Mouse (Mus musculus) MEL (cell line): ENCODE results near the gene Coasy. TPM values are rescaled to one million over a fixed set of nuclear protein-coding genes. Genes with fewer than 3 reads are reported as not detected.

ENCODE experiments used
- DNase-seq: peaks from one replicate; pipeline ENCODE4 v3.0.0; 2011; ENCODE audit warnings: low read depth, low spot score
- H3K27ac ChIP-seq: 2 replicates; pipeline ENCODE4 v1.5.1; 2012; ENCODE audit warnings: low read depth, mild to moderate bottlenecking, control low read depth, low read length, moderate library complexity; ENCODE audit not compliant: control insufficient read depth
- H3K27me3 ChIP-seq, 2 experiments: fragments of 150-350 bp in 1 of 2; sonication (generic) in 1 of 2; 2 replicates each; pipeline ENCODE4 v1.6.1; 2012; ENCODE audit warnings: low read length in 2 of 2, mild to moderate bottlenecking in 2 of 2, improper control_type of control experiment in 1 of 2, moderate library complexity in 1 of 2; ENCODE audit not compliant: insufficient read depth in 2 of 2, control insufficient read depth in 1 of 2
- H3K36me3 ChIP-seq, 2 experiments: 2 replicates each; pipeline ENCODE4 v1.6.1; 2012 to 2014; ENCODE audit warnings: low read length in 2 of 2, improper control_type of control experiment in 1 of 2, inconsistent platforms in 1 of 2, mild to moderate bottlenecking in 1 of 2; ENCODE audit not compliant: insufficient read depth in 2 of 2, control insufficient read depth in 1 of 2
- H3K4me1 ChIP-seq, 2 experiments: fragments of 150-350 bp in 1 of 2; sonication (generic) in 1 of 2; 2 replicates each; pipeline ENCODE4 v1.6.1; 2012; ENCODE audit warnings: low read length in 2 of 2, improper control_type of control experiment in 1 of 2, mild to moderate bottlenecking in 1 of 2; ENCODE audit not compliant: insufficient read depth in 2 of 2, control insufficient read depth in 1 of 2
- H3K4me3 ChIP-seq, 2 experiments: fragments of 150-350 bp in 1 of 2; sonication (generic) in 1 of 2; 2 replicates each; pipeline ENCODE4 v1.5.1; 2012; ENCODE audit warnings: low read depth in 2 of 2, low read length in 2 of 2, mild to moderate bottlenecking in 2 of 2, moderate library complexity in 2 of 2, control low read depth in 1 of 2, improper control_type of control experiment in 1 of 2; ENCODE audit not compliant: control insufficient read depth in 1 of 2, insufficient read depth in 1 of 2
- H3K79me2 ChIP-seq: 2 replicates; pipeline ENCODE4 v1.6.1; 2012; ENCODE audit warnings: mild to moderate bottlenecking, low read length, moderate library complexity; ENCODE audit not compliant: control insufficient read depth, poor library complexity, insufficient read depth
- H3K9ac ChIP-seq: 2 replicates; pipeline ENCODE4 v1.6.1; 2012; ENCODE audit warnings: low read depth, mild to moderate bottlenecking, control low read depth, low read length, moderate library complexity; ENCODE audit not compliant: control insufficient read depth, poor library complexity, severe bottlenecking
- H3K9me3 ChIP-seq: fragments of 150-350 bp; sonication (generic); replicated peaks from 2 replicates; pipeline ENCODE4 v1.6.1; 2012; ENCODE audit warnings: mild to moderate bottlenecking, low read length, improper control_type of control experiment, moderate library complexity; ENCODE audit not compliant: insufficient read depth
- CHD1 ChIP-seq: IDR thresholded peaks from 2 replicates; pipeline ENCODE4 v1.6.1; 2012; ENCODE audit warnings: low read depth, mild to moderate bottlenecking, inconsistent platforms, low read length, improper control_type of control experiment
- CHD2 ChIP-seq: IDR thresholded peaks from 2 replicates; pipeline ENCODE4 v1.6.1; 2011; ENCODE audit warnings: low read length, improper control_type of control experiment
- CTCF ChIP-seq, 3 experiments: IDR thresholded peaks in 2 of 3; conservative IDR thresholded peaks in 1 of 3; 2 replicates each; pipeline ENCODE4 v1.5.1; 2011 to 2012; ENCODE audit warnings: low read length in 3 of 3, low read depth in 2 of 3, mild to moderate bottlenecking in 2 of 3, improper control_type of control experiment in 1 of 3, inconsistent platforms in 1 of 3, mixed read lengths in 1 of 3, moderate library complexity in 1 of 3; ENCODE audit not compliant: control insufficient read depth in 1 of 3, insufficient read depth in 1 of 3, poor library complexity in 1 of 3, severe bottlenecking in 1 of 3
- E2F4 ChIP-seq: IDR thresholded peaks from 2 replicates; pipeline ENCODE4 v1.6.1; 2011; ENCODE audit warnings: low read depth, low read length, improper control_type of control experiment, borderline replicate concordance
- ELF1 ChIP-seq: IDR thresholded peaks from 2 replicates; pipeline ENCODE4 v1.6.1; 2014; ENCODE audit warnings: low read depth, mild to moderate bottlenecking, inconsistent platforms, low read length, improper control_type of control experiment, moderate library complexity
- GABPA ChIP-seq: IDR thresholded peaks from 2 replicates; pipeline ENCODE4 v1.6.1; 2012; ENCODE audit warnings: low read depth, mild to moderate bottlenecking, inconsistent platforms, low read length, improper control_type of control experiment, moderate library complexity
- GATA1 ChIP-seq: IDR thresholded peaks from 2 replicates; pipeline ENCODE4 v1.6.1; 2011; ENCODE audit warnings: low read depth, low read length, improper control_type of control experiment
- HCFC1 ChIP-seq: IDR thresholded peaks from 2 replicates; pipeline ENCODE4 v1.6.1; 2012; ENCODE audit warnings: low read depth, mild to moderate bottlenecking, inconsistent platforms, low read length, improper control_type of control experiment, moderate library complexity
- JUND ChIP-seq: IDR thresholded peaks from 2 replicates; pipeline ENCODE4 v1.6.1; 2011; ENCODE audit warnings: low read depth, mild to moderate bottlenecking, improper control_type of control experiment, low read length
- KAT2A ChIP-seq: conservative IDR thresholded peaks from 2 replicates; pipeline ENCODE4 v1.6.1; 2012; ENCODE audit warnings: low read depth, low read length, improper control_type of control experiment, inconsistent platforms
- MAX ChIP-seq: IDR thresholded peaks from 2 replicates; pipeline ENCODE4 v1.6.1; 2011; ENCODE audit warnings: low read length, improper control_type of control experiment
- MEF2A ChIP-seq: IDR thresholded peaks from 2 replicates; pipeline ENCODE4 v1.6.1; 2014; ENCODE audit warnings: low read depth, mild to moderate bottlenecking, inconsistent platforms, low read length, improper control_type of control experiment; ENCODE audit not compliant: poor library complexity, insufficient replicate concordance, severe bottlenecking; ENCODE audit errors: extremely low read depth
- MXI1 ChIP-seq: IDR thresholded peaks from 2 replicates; pipeline ENCODE4 v1.6.1; 2011; ENCODE audit warnings: mild to moderate bottlenecking, low read depth, low read length, improper control_type of control experiment
- MYB ChIP-seq: IDR thresholded peaks from 2 replicates; pipeline ENCODE4 v1.6.1; 2011; ENCODE audit warnings: mild to moderate bottlenecking, low read depth, low read length, improper control_type of control experiment
- MYC ChIP-seq: IDR thresholded peaks from 2 replicates; pipeline ENCODE4 v1.6.1; 2011; ENCODE audit warnings: low read depth, mild to moderate bottlenecking, low read length, improper control_type of control experiment, moderate library complexity
- NRF1 ChIP-seq: IDR thresholded peaks from 2 replicates; pipeline ENCODE4 v1.6.1; 2014; ENCODE audit warnings: low read depth, mild to moderate bottlenecking, inconsistent platforms, low read length, improper control_type of control experiment, moderate library complexity; ENCODE audit not compliant: poor library complexity, insufficient read depth, severe bottlenecking
- POLR2AphosphoS5 ChIP-seq: IDR thresholded peaks from 2 replicates; pipeline ENCODE4 v1.6.1; 2012; ENCODE audit warnings: low read depth, borderline replicate concordance, mild to moderate bottlenecking, inconsistent platforms, low read length, moderate library complexity, mixed read lengths
- RAD21 ChIP-seq: IDR thresholded peaks from 2 replicates; pipeline ENCODE4 v1.6.1; 2011; ENCODE audit warnings: mild to moderate bottlenecking, low read depth, low read length, improper control_type of control experiment
- SIN3A ChIP-seq: IDR thresholded peaks from 2 replicates; pipeline ENCODE4 v1.6.1; 2012; ENCODE audit warnings: low read length, improper control_type of control experiment, inconsistent platforms
- SMC3 ChIP-seq: IDR thresholded peaks from 2 replicates; pipeline ENCODE4 v1.6.1; 2011; ENCODE audit warnings: low read depth, low read length, improper control_type of control experiment
- TAL1 ChIP-seq: IDR thresholded peaks from 2 replicates; pipeline ENCODE4 v1.6.1; 2012; ENCODE audit warnings: mild to moderate bottlenecking, inconsistent platforms, low read length, moderate library complexity, mixed read lengths
- TBP ChIP-seq: IDR thresholded peaks from 2 replicates; pipeline ENCODE4 v1.8.0; 2011; ENCODE audit warnings: low read depth, low read length, improper control_type of control experiment
- TCF12 ChIP-seq: IDR thresholded peaks from 2 replicates; pipeline ENCODE4 v1.6.1; 2014; ENCODE audit warnings: low read depth, mild to moderate bottlenecking, inconsistent platforms, low read length, improper control_type of control experiment, moderate library complexity
- UBTF ChIP-seq: IDR thresholded peaks from 2 replicates; pipeline ENCODE4 v1.6.1; 2012; ENCODE audit warnings: low read depth, mild to moderate bottlenecking, inconsistent platforms, low read length, improper control_type of control experiment, moderate library complexity, borderline replicate concordance; ENCODE audit not compliant: insufficient read depth
- USF1 ChIP-seq: IDR thresholded peaks from 2 replicates; pipeline ENCODE4 v1.6.1; 2014; ENCODE audit warnings: low read depth, mild to moderate bottlenecking, inconsistent platforms, low read length, improper control_type of control experiment, moderate library complexity
- USF2 ChIP-seq, 2 experiments: IDR thresholded peaks; 2 replicates each; pipeline ENCODE4 v1.6.1; 2011 to 2012; ENCODE audit warnings: improper control_type of control experiment in 2 of 2, low read length in 2 of 2, borderline replicate concordance in 1 of 2, inconsistent platforms in 1 of 2, low read depth in 1 of 2, mild to moderate bottlenecking in 1 of 2; ENCODE audit not compliant: insufficient read depth in 1 of 2
- ZC3H11A ChIP-seq: IDR thresholded peaks from 2 replicates; pipeline ENCODE4 v1.6.1; 2012; ENCODE audit warnings: low read depth, mild to moderate bottlenecking, inconsistent platforms, low read length, improper control_type of control experiment
- ZKSCAN1 ChIP-seq: IDR thresholded peaks from 2 replicates; pipeline ENCODE4 v1.6.1; 2012; ENCODE audit warnings: low read depth, mild to moderate bottlenecking, inconsistent platforms, low read length, improper control_type of control experiment, moderate library complexity
- ZMIZ1 ChIP-seq: IDR thresholded peaks from 2 replicates; pipeline ENCODE4 v1.6.1; 2012; ENCODE audit warnings: low read depth, mild to moderate bottlenecking, inconsistent platforms, low read length, improper control_type of control experiment, moderate library complexity
- polyA plus RNA-seq, 2 experiments: library from polyadenylated mRNA; stranded (reverse) in 1 of 2; unstranded in 1 of 2; fragments of >175 nt in 1 of 2; fragments of >200 nt in 1 of 2; gene quantifications; 2 replicates each; pipeline versions ENCODE4 v1.2.1 to v1.2.4; 2012; ENCODE audit warnings: low replicate concordance in 2 of 2, low read depth in 1 of 2; ENCODE audit not compliant: insufficient read length in 2 of 2, insufficient read depth in 1 of 2, missing spikeins in 1 of 2
- total RNA-seq: library from RNA; depleted of rRNA; stranded (reverse); fragments of 300-350 nt; gene quantifications from 2 replicates; pipeline ENCODE4 v1.2.3, GENCODE M21; 2012

The Coasy gene
- total and polyA plus RNA-seq, 3 experiments = 34.8 to 44.2 TPM; not detected in 1

DNA sequence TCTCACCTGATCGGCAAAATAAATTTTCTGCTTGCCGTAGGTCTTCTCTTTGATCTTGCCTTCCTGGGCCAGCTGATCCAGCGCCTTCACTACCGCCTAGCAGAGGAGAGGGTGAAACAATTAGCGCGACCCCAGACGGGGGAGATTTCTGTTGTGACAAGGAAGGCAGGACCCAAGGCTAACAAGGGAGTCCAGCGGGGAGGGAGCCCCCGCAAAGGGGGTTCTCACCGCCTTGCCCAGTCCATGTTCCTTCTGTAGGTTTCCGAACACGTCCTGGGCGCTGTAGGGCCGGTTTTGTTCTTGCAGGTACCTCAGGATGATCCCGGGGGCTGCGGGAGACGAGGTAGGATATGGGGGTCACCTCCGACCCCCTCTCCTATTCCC is 12.6 kb downstream of the Coasy start:
- Histone ChIP-seq H3K36me3 (peaks cover 2 to 24% of the 10 kb centered on the region in 2 experiments; a peak in 3 of 4 replicates), H3K4me1 (peaks cover 0 to 2% of the 10 kb centered on the region in 2 experiments; a peak in 1 of 4 replicates), H3K9me3 (no peaks in the 10 kb centered on the region), H3K4me3 (peak overlapping the region in 1 of 2 experiments; percentile 8; a peak in 1 of 4 replicates), H3K27me3 (no peaks in the 10 kb centered on the region)
- DNase-seq = no peak
- peak; percentile 7; the same call in 1 of the 2 replicates for TF ChIP-seq ZMIZ1
- no peak for TF ChIP-seq CHD1
- TF ChIP-seq, all 39 proteins: peak for 1
- Histone ChIP-seq H3K9ac (peak overlapping the region; percentile 42), H3K27ac (0 out of 2 replicates have a peak overlapping the region, but pooled peaks have one; percentile 4), H3K79me2 (no peaks in the 10 kb centered on the region)

DNA sequence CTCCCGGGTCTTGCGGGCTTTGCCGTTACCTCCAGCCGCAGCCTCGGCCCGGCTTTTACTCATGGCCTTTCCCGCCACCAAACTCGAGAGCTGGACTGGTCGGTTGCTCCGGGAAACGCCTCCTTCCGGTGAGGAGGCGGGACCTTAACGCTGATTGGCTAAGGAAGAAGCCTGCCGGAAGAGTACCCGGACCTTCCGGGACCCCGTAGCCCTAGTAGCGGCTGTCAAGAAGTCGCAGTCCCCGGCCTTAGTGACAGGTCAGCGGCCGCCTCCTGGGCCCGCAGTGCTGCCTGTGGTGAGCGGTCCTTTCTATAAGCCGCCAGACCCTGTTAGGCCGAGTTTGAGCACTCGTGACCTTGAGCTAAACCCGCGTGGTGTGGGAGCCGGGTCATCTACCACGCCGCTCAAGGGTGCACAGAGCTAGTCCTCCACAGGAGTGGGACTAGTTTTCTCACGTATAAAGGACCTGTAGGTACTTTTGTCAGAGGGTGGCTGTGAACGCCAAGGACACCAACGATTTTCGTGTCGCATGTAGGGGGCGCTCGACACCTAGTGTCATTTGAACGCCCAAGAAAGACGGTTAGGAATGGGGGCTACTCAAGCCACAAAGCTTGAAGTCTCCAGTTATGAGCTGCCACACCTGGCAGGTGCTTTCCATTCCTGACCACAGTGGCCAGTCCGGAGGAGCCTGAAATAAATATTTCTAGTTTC is 13.1 kb downstream of the Coasy start, which contains the start of gene Psmc3ip:
TSS of gene Psmc3ip (minus strand) at position 123 of the 711 bp plus-strand sequence.
- Histone ChIP-seq H3K79me2 (no peaks in the 10 kb centered on the region), H3K4me3 (peak within 1 kb of the TSS; percentile 63 to 75), H3K27ac (peak within 1 kb of the TSS; percentile 84), H3K27me3 (no peaks in the 10 kb centered on the region), H3K9me3 (no peaks in the 10 kb centered on the region), H3K9ac (peak within 1 kb of the TSS; percentile 81), H3K36me3 (peaks cover 2 to 29% of the 10 kb centered on the region in 2 experiments; a peak in 3 of 4 replicates), H3K4me1 (peaks cover 0 to 2% of the 10 kb centered on the region in 2 experiments; a peak in 1 of 4 replicates)
- peak; percentile 90 for DNase-seq
- TF ChIP-seq RAD21 (peak; percentile 21), CHD2 (no peak), NRF1 (no peak), TBP (no peak), USF1 (no peak), SMC3 (peak; percentile 27), SIN3A (peak; percentile 72; the same call in 1 of the 2 replicates), JUND (no peak), MYC (0 out of 2 replicates have a peak, but pooled peaks have one; percentile 21), HCFC1 (peak; percentile 79), KAT2A (no peak; the same call in 1 of the 2 replicates), MXI1 (peak; percentile 32; the same call in 1 of the 2 replicates), POLR2AphosphoS5 (no peak), ELF1 (peak; percentile 75), MAX (peak; percentile 80), MEF2A (no peak), ZKSCAN1 (no peak), TCF12 (peak; percentile 40; the same call in 1 of the 2 replicates), E2F4 (peak; percentile 58; the same call in 1 of the 2 replicates), USF2 (IDR thresholded peaks at IDR 0.05; ENCODE audit: borderline replicate concordance in 1 of 2, insufficient read depth in 1 of 2, low read depth in 1 of 2, low read length in 2 of 2) (no peak), UBTF (no peak), TAL1 (no peak), MYB (0 out of 2 replicates have a peak, but pooled peaks have one; percentile 6), GABPA (no peak), CTCF (IDR thresholded peaks at IDR 0.05 in 2 of 3, conservative IDR thresholded peaks at IDR 0.05 in 1 of 3; ENCODE audit: control insufficient read depth in 1 of 3, insufficient read depth in 1 of 3, low read depth in 2 of 3, low read length in 3 of 3, poor library complexity in 1 of 3, severe bottlenecking in 1 of 3) (peak; percentile 48 to 69 (median 64); a peak in 5 of 6 replicates), ZC3H11A (no peak), GATA1 (no peak)
